Mouse (Mus musculus): ENCODE measurements around the gene Mier2. TPM values are rescaled to one million over a fixed set of nuclear protein-coding genes. Genes with fewer than 3 reads are reported as not detected.

Gene Mier2
- polyA plus RNA-seq, 1 experiment from 2014 or later, result 52.4 TPM

DNA sequence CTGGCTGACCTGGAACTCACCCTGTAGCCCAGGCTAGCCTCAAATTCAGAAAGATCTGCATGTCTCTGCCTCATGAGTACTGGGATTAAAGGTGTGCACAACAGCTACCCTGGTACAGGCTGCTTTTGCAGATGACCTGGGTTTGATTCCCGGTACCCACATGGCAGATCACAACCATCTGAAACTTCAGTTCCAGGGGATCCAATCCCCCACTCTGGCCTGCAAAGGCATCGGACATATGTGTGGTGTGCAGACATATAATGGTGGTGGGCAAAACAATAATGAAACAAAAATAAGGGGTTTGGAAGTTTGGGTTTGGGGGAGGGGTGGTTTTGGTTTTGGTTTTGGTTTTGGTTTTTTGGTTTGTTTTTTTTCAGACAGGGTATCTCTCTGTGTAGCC lies 16.3 kb upstream of the Mier2 start:
- H3K36me3 ChIP-seq, result no peaks in the 10 kb centered on the region
- H3K4me3 ChIP-seq, result no peak overlapping the region
- no peak for ATAC-seq (ENCODE audit: low FRiP score)
- WGBS, result 89% methylated on average over 2 of the region's 2 CpGs
- H3K4me2 ChIP-seq, result no peak overlapping the region
- no peaks in the 10 kb centered on the region for H3K4me1 ChIP-seq (replicated peaks)
- no peak overlapping the region for H3K9ac ChIP-seq
- no peaks in the 10 kb centered on the region for H3K27me3 ChIP-seq
- H3K27ac ChIP-seq, result no peak overlapping the region
- H3K9me3 ChIP-seq, result no peaks in the 10 kb centered on the region

DNA sequence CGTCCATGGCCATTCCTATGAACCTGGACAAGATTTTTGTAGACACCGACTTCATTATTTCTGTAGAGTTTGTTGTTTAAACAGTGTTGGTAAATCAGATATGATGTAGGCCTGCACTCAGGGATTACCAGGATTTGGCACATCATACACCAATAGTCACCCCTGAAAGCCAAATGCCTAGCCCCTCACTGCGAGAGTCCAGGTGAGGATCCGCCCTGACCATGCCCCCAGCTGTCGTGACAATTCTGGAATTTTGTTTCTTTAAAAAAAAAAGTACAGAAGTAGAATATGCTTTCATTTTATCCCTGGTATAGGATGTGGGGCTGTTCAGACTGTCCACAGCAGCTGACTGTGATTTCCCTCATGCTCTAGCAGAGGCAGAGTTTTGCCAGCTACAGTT lies 14.9 kb upstream of the Mier2 start:
- no peaks in the 10 kb centered on the region for H3K36me3 ChIP-seq
- H3K4me2 ChIP-seq, result no peak overlapping the region
- H3K4me3 ChIP-seq, result no peak overlapping the region
- H3K27me3 ChIP-seq, result no peaks in the 10 kb centered on the region
- H3K27ac ChIP-seq, result no peak overlapping the region
- no peak overlapping the region for H3K9ac ChIP-seq
- no peaks in the 10 kb centered on the region for H3K4me1 ChIP-seq (replicated peaks)
- H3K9me3 ChIP-seq, result peaks cover under 1% of the 10 kb centered on the region; the same call in 1 of the 2 replicates
- WGBS, result 91% methylated on average over 5 of the region's 5 CpGs
- no peak for ATAC-seq (ENCODE audit: low FRiP score)

DNA sequence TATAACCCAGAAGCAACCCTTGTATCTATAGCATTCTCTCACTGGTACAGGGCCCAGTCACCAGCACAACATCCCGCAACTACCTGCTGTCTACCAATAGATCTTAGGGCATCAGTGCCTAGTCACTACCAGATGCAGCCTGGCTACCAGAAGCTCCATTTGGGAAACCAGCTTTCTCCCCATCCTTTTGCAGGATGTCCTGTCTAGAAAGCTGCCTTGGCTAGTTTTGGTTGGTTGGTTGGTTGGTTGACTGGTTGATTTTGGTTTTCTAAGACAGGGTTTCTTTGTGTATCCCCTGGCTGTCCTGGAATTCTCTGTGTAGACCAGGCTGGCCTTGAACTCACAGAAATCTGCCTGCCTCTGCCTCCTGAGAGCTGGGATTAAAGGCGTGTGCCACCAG lies 4.7 kb upstream of the Mier2 start:
- Histone ChIP-seq H3K27ac (no peak overlapping the region), H3K27me3 (no peaks in the 10 kb centered on the region), H3K4me3 (no peak overlapping the region), H3K4me2 (no peak overlapping the region), H3K9ac (no peak overlapping the region), H3K9me3 (peaks cover 12% of the 10 kb centered on the region; the same call in 1 of the 2 replicates), H3K36me3 (no peaks in the 10 kb centered on the region), H3K4me1 (replicated peaks) (peaks cover 6% of the 10 kb centered on the region; the same call in 1 of the 2 replicates)
- ATAC-seq (ENCODE audit: low FRiP score), result no peak
- 88% methylated on average over 2 of the region's 2 CpGs for WGBS

DNA sequence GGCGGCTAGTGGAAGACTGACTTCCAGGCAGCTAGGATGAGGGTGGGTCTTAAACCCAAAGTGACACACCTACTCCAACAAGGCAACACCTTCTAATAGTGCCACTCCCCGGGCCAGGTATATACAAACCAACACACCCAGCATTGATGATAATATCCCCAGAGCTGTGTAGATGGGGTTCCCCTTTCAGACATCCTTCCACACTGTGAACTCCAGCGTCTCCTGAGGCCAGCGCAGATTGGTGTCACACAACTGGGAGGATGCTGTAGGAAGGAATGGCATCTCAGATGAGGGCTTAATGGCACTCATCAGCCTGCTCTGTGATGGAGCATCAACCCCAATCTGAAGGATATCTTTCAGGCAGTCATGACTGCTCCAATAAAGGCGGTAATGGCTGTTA lies 2.5 kb upstream of the Mier2 start:
- no peak for ATAC-seq (ENCODE audit: low FRiP score)
- Histone ChIP-seq H3K4me2 (no peak overlapping the region), H3K36me3 (no peaks in the 10 kb centered on the region), H3K9ac (no peak overlapping the region), H3K27me3 (no peaks in the 10 kb centered on the region), H3K4me3 (no peak overlapping the region), H3K9me3 (no peaks in the 10 kb centered on the region), H3K4me1 (replicated peaks) (peaks cover 25% of the 10 kb centered on the region), H3K27ac (no peak overlapping the region)
- WGBS, result 94% methylated on average over 5 of the region's 5 CpGs

DNA sequence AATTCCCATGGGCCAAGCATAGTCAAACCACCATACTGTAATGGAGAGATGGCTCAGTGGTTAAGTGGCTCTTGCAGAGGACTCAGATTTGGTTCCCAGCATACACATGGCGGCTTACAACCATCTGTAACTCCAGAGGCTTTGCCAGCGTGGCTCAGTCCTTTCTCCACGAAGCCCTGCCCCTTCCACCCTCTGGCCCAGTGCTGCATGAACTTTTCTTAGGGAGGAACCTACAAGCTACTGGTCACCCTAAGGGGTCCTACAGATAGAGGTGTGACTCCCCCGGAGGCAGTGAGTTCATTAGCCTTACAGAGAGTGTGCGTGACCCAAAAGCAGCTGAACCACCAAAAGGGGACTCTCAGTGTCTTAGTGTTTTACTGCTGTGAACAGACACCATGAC lies 2.0 kb upstream of the Mier2 start:
- Histone ChIP-seq H3K9ac (no peak overlapping the region), H3K27ac (no peak overlapping the region), H3K4me1 (replicated peaks) (peaks cover 30% of the 10 kb centered on the region), H3K4me3 (no peak overlapping the region), H3K4me2 (no peak overlapping the region), H3K36me3 (no peaks in the 10 kb centered on the region), H3K9me3 (no peaks in the 10 kb centered on the region), H3K27me3 (no peaks in the 10 kb centered on the region)
- ATAC-seq (ENCODE audit: low FRiP score), result no peak
- WGBS, result 92% methylated on average over 5 of the region's 5 CpGs

DNA sequence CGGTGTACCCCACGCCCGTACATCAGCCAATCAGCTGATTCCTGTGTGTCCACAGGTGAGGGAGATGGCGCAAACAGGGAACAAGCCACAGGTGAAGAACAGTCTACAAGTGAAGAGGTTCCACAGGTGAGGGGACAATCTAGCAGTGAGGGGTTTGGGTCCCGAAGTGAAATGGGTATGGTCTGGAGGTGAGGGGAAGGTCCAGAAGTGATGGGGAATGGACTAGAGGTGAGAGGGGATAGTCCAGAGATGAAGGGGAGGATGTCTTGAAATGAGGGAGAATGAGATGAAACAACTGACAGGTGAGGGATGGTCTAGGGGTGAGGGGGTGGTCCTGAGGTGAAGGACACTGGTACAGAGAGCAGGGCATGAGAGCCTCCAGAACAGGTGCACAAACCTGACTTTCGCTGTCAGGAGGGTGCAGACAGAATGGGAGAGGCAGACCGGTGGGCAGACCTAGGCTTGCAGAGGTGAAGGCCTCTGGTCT lies 282 bp upstream of the Mier2 start:
- no peak overlapping the region for H3K27ac ChIP-seq
- no peaks in the 10 kb centered on the region for H3K9me3 ChIP-seq
- peak; percentile 40; the same call in 1 of the 2 replicates for ATAC-seq (ENCODE audit: low FRiP score)

DNA sequence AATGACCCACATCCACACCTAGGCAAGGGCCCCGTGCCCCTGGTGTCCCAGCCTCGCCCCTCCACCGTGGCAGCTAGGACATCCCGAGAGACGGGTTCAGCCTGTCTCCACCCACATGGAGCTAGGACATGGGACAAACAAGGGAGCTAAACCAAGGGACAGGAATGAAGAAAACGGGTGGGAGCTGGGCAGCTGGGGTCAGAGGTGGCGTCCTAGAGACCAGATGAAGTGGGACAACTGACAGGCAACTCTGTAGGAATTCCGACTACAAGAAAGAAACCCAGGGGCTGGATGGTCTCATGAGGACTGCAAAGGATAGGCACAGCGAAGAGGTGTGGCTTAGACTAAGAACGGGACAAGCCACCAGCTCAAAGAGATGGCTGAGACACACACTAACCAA lies 1.3 kb downstream of the Mier2 start:
- peak overlapping the region; percentile 78 for H3K4me2 ChIP-seq
- H3K9me3 ChIP-seq, result no peaks in the 10 kb centered on the region
- 34% methylated on average over 10 of the region's 10 CpGs for WGBS
- peak overlapping the region; percentile 90 for H3K9ac ChIP-seq
- H3K4me1 ChIP-seq (replicated peaks), result peaks cover 31% of the 10 kb centered on the region
- H3K27me3 ChIP-seq, result no peaks in the 10 kb centered on the region
- no peak overlapping the region for H3K27ac ChIP-seq
- H3K36me3 ChIP-seq, result peaks cover 20% of the 10 kb centered on the region
- H3K4me3 ChIP-seq, result peak overlapping the region; percentile 89
- no peak for ATAC-seq (ENCODE audit: low FRiP score)

More for the DNA sequence above, 282 bp upstream of the Mier2 start:
- peak overlapping the region; percentile 89 for H3K4me3 ChIP-seq
- H3K9ac ChIP-seq, result peak overlapping the region; percentile 90
- WGBS, result 25% methylated on average over 7 of the region's 7 CpGs
- H3K36me3 ChIP-seq, result peaks cover 4% of the 10 kb centered on the region
- peak overlapping the region; percentile 78 for H3K4me2 ChIP-seq
- no peaks in the 10 kb centered on the region for H3K27me3 ChIP-seq
- H3K4me1 ChIP-seq (replicated peaks), result peaks cover 31% of the 10 kb centered on the region

DNA sequence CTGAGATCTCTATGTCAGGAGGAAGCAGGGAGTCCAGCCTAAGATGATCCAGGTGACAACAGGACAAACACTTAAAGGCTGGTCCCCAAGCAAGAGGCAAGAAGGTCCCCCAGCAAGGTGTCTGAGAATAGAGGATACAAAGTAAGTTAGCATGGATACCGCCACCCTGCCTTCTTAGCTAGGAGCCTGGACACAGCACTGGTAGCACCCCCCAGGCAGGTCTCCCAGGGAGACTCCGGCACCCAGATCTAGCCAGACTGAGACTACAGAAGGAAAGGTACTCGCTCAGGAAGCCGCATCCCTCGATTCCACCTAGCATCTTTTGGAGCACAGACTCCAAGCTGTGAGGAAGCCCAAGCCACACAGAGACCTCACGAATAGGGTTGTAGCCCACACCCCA lies 1.8 kb downstream of the Mier2 start:
- no peak for ATAC-seq (ENCODE audit: low FRiP score)
- peak overlapping the region; percentile 90; the same call in 1 of the 2 replicates for H3K9ac ChIP-seq
- WGBS, result 94% methylated on average over 6 of the region's 6 CpGs
- H3K36me3 ChIP-seq, result peaks cover 25% of the 10 kb centered on the region
- H3K27me3 ChIP-seq, result no peaks in the 10 kb centered on the region
- no peak overlapping the region for H3K27ac ChIP-seq
- peak overlapping the region; percentile 89 for H3K4me3 ChIP-seq
- peak overlapping the region; percentile 78 for H3K4me2 ChIP-seq
- H3K9me3 ChIP-seq, result no peaks in the 10 kb centered on the region
- H3K4me1 ChIP-seq (replicated peaks), result peaks cover 31% of the 10 kb centered on the region

DNA sequence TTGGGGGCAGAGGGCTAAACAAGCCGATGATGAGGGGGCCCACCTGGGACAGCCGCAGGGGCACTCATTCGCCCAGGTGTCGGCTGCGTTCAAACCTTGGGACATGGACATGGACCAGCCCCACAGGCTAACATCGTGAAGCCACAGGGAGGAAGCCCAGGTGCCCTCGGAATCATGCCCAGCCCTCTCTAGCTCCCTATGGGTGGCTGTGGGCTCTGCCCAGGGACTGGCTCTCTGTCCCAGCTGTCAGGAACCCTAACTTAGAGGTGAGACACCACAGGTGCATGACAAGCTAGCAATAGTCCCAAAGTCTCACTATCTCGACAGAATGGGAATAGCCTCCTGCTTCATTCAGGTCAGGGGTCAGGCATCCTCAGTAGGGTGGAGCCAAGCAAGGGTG lies 2.5 kb downstream of the Mier2 start:
- no peak overlapping the region for H3K9ac ChIP-seq
- WGBS, result 89% methylated on average over 8 of the region's 8 CpGs
- no peak overlapping the region for H3K27ac ChIP-seq
- no peak overlapping the region for H3K4me3 ChIP-seq
- H3K27me3 ChIP-seq, result no peaks in the 10 kb centered on the region
- no peak overlapping the region for H3K4me2 ChIP-seq
- no peak for ATAC-seq (ENCODE audit: low FRiP score)
- peaks cover 31% of the 10 kb centered on the region for H3K4me1 ChIP-seq (replicated peaks)
- H3K36me3 ChIP-seq, result peaks cover 31% of the 10 kb centered on the region
- no peaks in the 10 kb centered on the region for H3K9me3 ChIP-seq

DNA sequence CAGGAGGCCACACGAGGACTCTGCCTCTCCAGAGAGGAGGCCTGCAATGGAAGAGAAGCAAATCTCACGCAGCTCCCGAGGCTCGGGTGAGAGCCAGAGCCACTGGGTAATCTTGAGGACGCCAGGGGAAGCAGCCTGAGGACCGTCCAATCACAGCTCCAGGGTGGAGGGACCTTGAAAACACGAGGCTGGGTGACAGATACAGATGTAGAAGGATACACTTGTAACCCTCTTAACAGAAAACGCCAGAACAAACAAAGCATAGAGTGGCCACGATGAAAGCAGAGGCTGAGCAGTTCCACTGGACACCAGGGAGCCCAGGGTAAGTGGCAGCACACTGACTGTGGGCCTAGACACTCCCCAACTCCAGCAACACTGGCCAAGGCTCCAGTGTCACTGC lies 4.6 kb downstream of the Mier2 start:
- Histone ChIP-seq H3K4me3 (no peak overlapping the region), H3K4me2 (no peak overlapping the region), H3K27ac (no peak overlapping the region), H3K27me3 (no peaks in the 10 kb centered on the region), H3K36me3 (peaks cover 53% of the 10 kb centered on the region), H3K4me1 (replicated peaks) (peaks cover 29% of the 10 kb centered on the region), H3K9ac (no peak overlapping the region), H3K9me3 (no peaks in the 10 kb centered on the region)
- no peak for ATAC-seq (ENCODE audit: low FRiP score)
- 87% methylated on average over 9 of the region's 9 CpGs for WGBS

DNA sequence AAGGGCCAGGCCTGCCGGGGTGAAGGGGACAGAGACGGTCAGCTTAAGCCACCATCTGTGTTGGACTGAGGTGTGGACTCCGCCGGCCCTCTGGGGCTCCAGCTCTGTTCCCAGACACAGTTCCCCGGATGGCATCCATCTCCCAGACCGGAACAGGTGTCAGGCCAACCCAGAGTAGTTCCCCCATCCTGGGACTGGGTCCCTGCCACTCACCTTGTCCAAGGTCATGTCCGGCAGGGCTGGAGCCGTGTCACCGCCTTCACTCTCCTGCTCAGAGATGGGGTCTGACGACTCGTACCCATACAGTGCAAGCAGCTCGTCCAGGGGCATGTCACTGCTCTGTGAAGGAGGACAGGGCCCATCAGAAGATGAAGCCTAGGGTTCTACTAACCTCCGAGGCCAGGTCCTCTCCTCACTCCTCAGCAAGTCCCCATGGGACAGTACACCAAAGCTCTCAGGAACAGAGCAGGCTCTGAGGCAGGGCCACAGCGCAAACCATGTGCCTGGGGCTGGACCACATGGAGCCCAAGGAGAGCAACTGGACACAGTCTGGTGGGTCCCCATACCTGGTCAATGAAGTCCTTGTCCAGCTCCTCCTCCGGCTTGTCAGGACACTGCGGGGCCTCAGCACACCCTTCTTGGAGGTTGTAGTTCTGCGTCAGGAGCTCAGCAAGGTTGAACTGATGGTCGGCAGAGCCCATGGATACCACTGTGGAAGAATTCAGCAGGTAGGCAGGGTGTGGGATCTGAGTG lies 5.9 kb downstream of the Mier2 start:
- no peak overlapping the region for H3K9ac ChIP-seq
- peaks cover 65% of the 10 kb centered on the region for H3K36me3 ChIP-seq

DNA sequence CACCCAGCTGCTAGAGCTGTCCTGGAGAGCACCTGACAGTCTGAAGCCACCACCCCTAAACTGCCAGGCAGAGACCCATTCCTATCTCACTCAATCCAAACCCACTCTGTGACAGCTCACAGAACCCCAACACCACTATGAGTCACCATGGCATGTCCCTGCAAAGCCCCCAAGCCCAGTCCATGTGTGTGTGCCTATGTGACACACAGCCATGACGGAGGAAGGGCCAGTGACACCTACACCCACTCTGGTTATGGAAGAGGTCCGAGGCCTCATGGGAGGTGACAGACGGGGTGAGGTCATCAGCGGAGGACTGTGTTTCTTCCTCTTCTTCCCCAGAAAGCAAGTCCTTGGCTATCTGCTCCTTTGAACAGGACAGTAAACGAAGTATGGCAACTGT lies 6.5 kb downstream of the Mier2 start:
- ATAC-seq (ENCODE audit: low FRiP score), result no peak

More for the DNA sequence above, 5.9 kb downstream of the Mier2 start:
- 95% methylated on average over 18 of the region's 18 CpGs for WGBS
- no peak for ATAC-seq (ENCODE audit: low FRiP score)
- Histone ChIP-seq H3K4me3 (no peak overlapping the region), H3K4me1 (replicated peaks) (peaks cover 23% of the 10 kb centered on the region), H3K27me3 (no peaks in the 10 kb centered on the region), H3K4me2 (no peak overlapping the region), H3K9me3 (no peaks in the 10 kb centered on the region), H3K27ac (no peak overlapping the region)

DNA sequence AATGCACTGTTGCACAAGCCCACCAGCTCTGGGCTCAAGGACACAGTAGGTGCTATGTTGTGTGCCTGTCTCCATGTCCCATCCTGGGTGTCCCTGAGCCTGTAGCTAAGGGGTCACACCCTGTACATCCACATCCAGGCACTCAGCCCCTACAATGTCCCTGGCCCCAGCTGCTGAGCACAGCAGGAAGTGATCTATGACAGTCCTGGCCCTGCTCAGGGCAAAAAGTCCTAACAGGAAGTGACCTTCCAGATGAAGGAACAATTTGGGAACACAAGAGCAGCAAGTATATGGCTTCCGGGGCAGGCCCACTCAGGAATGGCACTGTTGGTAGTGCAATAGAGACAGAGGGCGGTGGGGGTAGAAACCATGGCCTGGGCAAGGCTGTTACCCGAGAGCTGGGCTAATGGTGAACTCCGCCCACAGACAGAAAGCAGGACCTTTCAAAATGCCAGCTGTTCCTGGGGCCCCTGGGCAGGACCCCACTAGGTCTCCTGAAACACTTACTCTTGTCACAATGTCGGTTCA lies 7.8 kb downstream of the Mier2 start:
- no peak overlapping the region for H3K4me3 ChIP-seq
- no peak for ATAC-seq (ENCODE audit: low FRiP score)
- H3K27me3 ChIP-seq, result no peaks in the 10 kb centered on the region
- H3K4me2 ChIP-seq, result no peak overlapping the region
- H3K4me1 ChIP-seq (replicated peaks), result peaks cover 3% of the 10 kb centered on the region
- peaks cover 84% of the 10 kb centered on the region for H3K36me3 ChIP-seq
- no peak overlapping the region for H3K9ac ChIP-seq
- 87% methylated on average over 5 of the region's 5 CpGs for WGBS
- no peaks in the 10 kb centered on the region for H3K9me3 ChIP-seq
- H3K27ac ChIP-seq, result no peak overlapping the region

More for the DNA sequence above, 6.5 kb downstream of the Mier2 start:
- WGBS, result 93% methylated on average over 5 of the region's 5 CpGs
- Histone ChIP-seq H3K36me3 (peaks cover 71% of the 10 kb centered on the region), H3K4me1 (replicated peaks) (peaks cover 17% of the 10 kb centered on the region), H3K9me3 (no peaks in the 10 kb centered on the region), H3K4me3 (no peak overlapping the region), H3K9ac (no peak overlapping the region), H3K27me3 (no peaks in the 10 kb centered on the region), H3K4me2 (no peak overlapping the region), H3K27ac (no peak overlapping the region)
